Mouse (Mus musculus): ENCODE results near the gene Itga4.
A peak's percentile ranks its signal among the peaks of the same experiment; 100 is the strongest.

Itga4 gene

DNA sequence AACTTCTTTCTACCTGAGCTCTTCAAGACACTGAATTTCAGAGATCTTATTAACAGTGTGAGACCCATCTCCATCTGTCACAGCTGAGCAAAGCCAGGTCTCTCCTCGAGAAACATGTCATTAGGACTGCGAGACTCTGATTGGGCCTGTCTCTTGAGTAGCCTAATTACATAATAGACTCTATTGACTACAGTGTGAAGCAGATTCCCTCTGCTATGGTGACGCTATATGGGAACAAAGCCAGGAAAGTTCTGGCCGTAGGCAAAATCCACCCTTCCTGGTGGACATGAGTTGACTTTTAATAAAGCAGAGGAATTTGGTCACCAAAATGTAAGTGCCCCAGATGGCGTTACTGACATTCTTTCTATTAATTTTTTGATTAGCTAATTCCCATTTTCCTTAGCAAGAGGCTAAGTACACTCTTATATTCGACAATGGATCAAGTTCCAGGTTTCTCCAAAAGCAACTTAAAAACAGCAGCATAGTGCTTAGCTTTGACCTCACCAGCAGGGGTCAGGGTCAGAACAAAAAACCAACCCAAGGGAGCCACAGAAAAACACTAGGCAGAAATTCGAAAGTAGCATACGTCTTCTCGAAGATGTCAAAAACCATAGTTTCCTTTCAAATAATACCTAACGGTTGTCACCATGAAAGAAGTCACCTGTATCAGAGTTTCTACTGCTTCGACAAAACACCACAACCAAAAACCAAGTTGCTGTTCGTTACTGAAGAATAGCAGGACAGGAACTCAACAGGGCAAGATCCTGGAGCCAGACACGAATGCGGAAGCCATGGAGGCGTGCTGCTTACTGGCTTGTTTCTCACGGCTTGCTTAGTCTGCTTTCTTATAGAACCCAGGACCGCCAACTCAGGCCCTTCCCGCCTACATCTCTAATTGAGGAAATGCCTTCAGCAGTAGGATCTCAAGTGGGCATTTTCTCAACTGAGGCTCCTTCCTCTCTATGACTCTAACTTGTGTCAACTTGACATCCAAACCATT is 112.5 kb downstream of the Itga4 start:
- no peaks in the 10 kb centered on the region for H3K27me3 ChIP-seq (ENCODE audit: insufficient read depth, low read length)
- peak overlapping the region; percentile 49 for H3K4me3 ChIP-seq (replicated peaks; ENCODE audit: low read length)
- no peak for TF ChIP-seq POU5F1 (IDR thresholded peaks at IDR 0.05; ENCODE audit: borderline replicate concordance, low read length)
- TF ChIP-seq CTCF (conservative IDR thresholded peaks at IDR 0.05; ENCODE audit: low read length) = peak; percentile 37
- H3K4me1 ChIP-seq (replicated peaks; ENCODE audit: low read depth, low read length) = peaks cover 57% of the 10 kb centered on the region
- H3K9me3 ChIP-seq (ENCODE audit: low read length) = no peaks in the 10 kb centered on the region
- no peaks in the 10 kb centered on the region for H3K36me3 ChIP-seq (ENCODE audit: insufficient read depth, low read length)

DNA sequence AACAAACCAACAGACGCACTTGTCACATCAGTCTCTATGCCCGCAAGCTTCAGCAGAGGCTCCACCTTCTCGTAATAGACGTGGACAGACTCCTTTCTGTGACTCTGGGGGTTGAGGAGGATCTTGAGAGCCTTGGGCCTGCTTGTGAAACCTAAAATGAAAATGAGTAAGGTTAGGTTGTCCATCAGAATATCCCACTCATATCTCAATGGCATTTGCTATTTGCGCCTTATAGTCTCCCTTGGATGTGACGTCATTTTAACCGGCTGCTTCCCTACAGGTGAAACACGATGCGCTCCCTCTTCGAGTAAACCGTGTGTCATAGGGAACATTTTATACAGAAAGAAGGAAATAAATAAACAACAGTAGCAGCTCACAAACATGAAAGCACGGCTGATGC is 113.4 kb downstream of the Itga4 start:
- TF ChIP-seq CTCF (conservative IDR thresholded peaks at IDR 0.05; ENCODE audit: low read length) (no peak), POU5F1 (IDR thresholded peaks at IDR 0.05; ENCODE audit: borderline replicate concordance, low read length) (no peak), NANOG (IDR thresholded peaks at IDR 0.05; ENCODE audit: borderline replicate concordance, low read length) (no peak)
- H3K9me3 ChIP-seq (ENCODE audit: low read length) = no peaks in the 10 kb centered on the region
- no peaks in the 10 kb centered on the region for H3K27me3 ChIP-seq (ENCODE audit: insufficient read depth, low read length)
- no peaks in the 10 kb centered on the region for H3K36me3 ChIP-seq (ENCODE audit: insufficient read depth, low read length)
- peak overlapping the region; percentile 49 for H3K4me3 ChIP-seq (replicated peaks; ENCODE audit: low read length)
- peaks cover 61% of the 10 kb centered on the region for H3K4me1 ChIP-seq (replicated peaks; ENCODE audit: low read depth, low read length)

DNA sequence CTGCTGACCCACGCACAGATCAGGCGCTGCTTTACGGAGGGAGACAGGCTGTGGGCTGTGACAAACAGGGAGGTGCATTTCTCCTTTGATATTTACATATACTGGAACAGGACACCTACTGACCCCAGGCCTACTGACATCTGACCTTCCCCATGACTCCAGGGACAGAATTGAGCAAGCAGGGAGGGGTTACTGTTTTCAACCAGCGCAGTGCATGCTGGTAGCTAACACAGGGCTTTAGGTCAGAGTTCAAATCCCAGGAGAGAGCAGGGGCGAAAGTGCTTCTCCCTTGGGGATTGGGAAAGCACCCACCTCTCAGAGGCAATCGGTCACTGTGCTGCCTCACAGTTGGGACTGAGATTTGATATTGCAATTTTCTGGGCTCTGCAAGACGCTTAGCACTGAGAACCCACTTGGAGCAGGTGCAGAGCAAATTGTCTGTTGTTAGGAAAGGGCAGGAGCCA is 113.9 kb downstream of the Itga4 start:
- Histone ChIP-seq H3K4me1 (replicated peaks; ENCODE audit: low read depth, low read length) (peaks cover 57% of the 10 kb centered on the region), H3K27me3 (ENCODE audit: insufficient read depth, low read length) (no peaks in the 10 kb centered on the region), H3K36me3 (ENCODE audit: insufficient read depth, low read length) (no peaks in the 10 kb centered on the region), H3K9me3 (ENCODE audit: low read length) (no peaks in the 10 kb centered on the region), H3K4me3 (replicated peaks; ENCODE audit: low read length) (peak overlapping the region; percentile 49)
- TF ChIP-seq POU5F1 (IDR thresholded peaks at IDR 0.05; ENCODE audit: borderline replicate concordance, low read length) = no peak
- TF ChIP-seq NANOG (IDR thresholded peaks at IDR 0.05; ENCODE audit: borderline replicate concordance, low read length) = no peak
- TF ChIP-seq CTCF (conservative IDR thresholded peaks at IDR 0.05; ENCODE audit: low read length) = no peak

GRCm38 (mm10) chr2:79369905-79370304 is 114.7 kb downstream of the Itga4 start:
- Histone ChIP-seq H3K36me3 (ENCODE audit: insufficient read depth, low read length) (no peaks in the 10 kb centered on the region), H3K4me1 (replicated peaks; ENCODE audit: low read depth, low read length) (peaks cover 49% of the 10 kb centered on the region), H3K9me3 (ENCODE audit: low read length) (no peaks in the 10 kb centered on the region), H3K27me3 (ENCODE audit: insufficient read depth, low read length) (no peaks in the 10 kb centered on the region), H3K4me3 (replicated peaks; ENCODE audit: low read length) (peak overlapping the region; percentile 73)
- TF ChIP-seq POU5F1 (IDR thresholded peaks at IDR 0.05; ENCODE audit: borderline replicate concordance, low read length) = no peak
- no peak for TF ChIP-seq CTCF (conservative IDR thresholded peaks at IDR 0.05; ENCODE audit: low read length)
- TF ChIP-seq NANOG (IDR thresholded peaks at IDR 0.05; ENCODE audit: borderline replicate concordance, low read length) = no peak

GRCm38 (mm10) chr2:79370711-79371312 is 115.6 kb downstream of the Itga4 start:
- H3K4me3 ChIP-seq (replicated peaks; ENCODE audit: low read length) = peak overlapping the region; percentile 73
- H3K4me1 ChIP-seq (replicated peaks; ENCODE audit: low read depth, low read length) = peaks cover 43% of the 10 kb centered on the region
- no peaks in the 10 kb centered on the region for H3K9me3 ChIP-seq (ENCODE audit: low read length)
- H3K27me3 ChIP-seq (ENCODE audit: insufficient read depth, low read length) = no peaks in the 10 kb centered on the region
- TF ChIP-seq CTCF (conservative IDR thresholded peaks at IDR 0.05; ENCODE audit: low read length) (no peak), NANOG (IDR thresholded peaks at IDR 0.05; ENCODE audit: borderline replicate concordance, low read length) (no peak), POU5F1 (IDR thresholded peaks at IDR 0.05; ENCODE audit: borderline replicate concordance, low read length) (no peak)
- no peaks in the 10 kb centered on the region for H3K36me3 ChIP-seq (ENCODE audit: insufficient read depth, low read length)

- Histone ChIP-seq H3K4me3 (replicated peaks; ENCODE audit: low read length) (no peak overlapping the region), H3K9me3 (ENCODE audit: low read length) (no peaks in the 10 kb centered on the region), H3K27me3 (ENCODE audit: insufficient read depth, low read length) (no peaks in the 10 kb centered on the region), H3K4me1 (replicated peaks; ENCODE audit: low read depth, low read length) (peaks cover 45% of the 10 kb centered on the region), H3K36me3 (ENCODE audit: insufficient read depth, low read length) (no peaks in the 10 kb centered on the region)
- TF ChIP-seq POU5F1 (IDR thresholded peaks at IDR 0.05; ENCODE audit: borderline replicate concordance, low read length) (no peak), CTCF (conservative IDR thresholded peaks at IDR 0.05; ENCODE audit: low read length) (no peak), NANOG (IDR thresholded peaks at IDR 0.05; ENCODE audit: borderline replicate concordance, low read length) (no peak)
Measured at GRCm38 (mm10) chr2:79371326-79372153, 116.3 kb downstream of the Itga4 start.

DNA sequence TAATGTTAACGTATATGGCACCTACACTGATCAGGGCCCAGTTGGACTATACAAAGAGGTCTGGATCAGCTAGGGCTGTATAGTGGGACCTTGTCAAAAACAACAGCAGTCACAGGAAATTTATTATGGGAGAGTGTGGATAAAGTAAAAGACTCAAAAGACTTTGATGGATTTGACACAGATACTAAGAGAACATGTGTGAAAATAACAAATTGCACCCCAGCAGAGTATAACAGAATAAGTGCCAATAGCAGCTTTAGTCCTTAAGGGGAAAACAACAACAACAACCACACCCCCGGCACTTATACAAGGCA is 116.9 kb downstream of the Itga4 start:
- TF ChIP-seq CTCF (conservative IDR thresholded peaks at IDR 0.05; ENCODE audit: low read length) (no peak), POU5F1 (IDR thresholded peaks at IDR 0.05; ENCODE audit: borderline replicate concordance, low read length) (no peak), NANOG (IDR thresholded peaks at IDR 0.05; ENCODE audit: borderline replicate concordance, low read length) (no peak)
- Histone ChIP-seq H3K4me3 (replicated peaks; ENCODE audit: low read length) (no peak overlapping the region), H3K27me3 (ENCODE audit: insufficient read depth, low read length) (no peaks in the 10 kb centered on the region), H3K4me1 (replicated peaks; ENCODE audit: low read depth, low read length) (peaks cover 47% of the 10 kb centered on the region), H3K9me3 (ENCODE audit: low read length) (no peaks in the 10 kb centered on the region), H3K36me3 (ENCODE audit: insufficient read depth, low read length) (no peaks in the 10 kb centered on the region)
